Mouse (Mus musculus) embryonic facial prominence, embryonic 14.5 days (tissue): ENCODE data around the gene Atf6b. TPM values are rescaled to one million over a fixed set of nuclear protein-coding genes. Genes with fewer than 3 reads are reported as not detected.

ENCODE experiments used
- ATAC-seq: fragments of 200-750 bp; cut with Nextera tagmentation; 2 replicates; pipeline ENCODE4 v1.8.0; 2017; ENCODE audit warnings: low read depth, moderate number of reproducible peaks, moderate TSS enrichment
- DNase-seq: peaks from one replicate; pipeline ENCODE4 v3.0.0-alpha.2; 2015; ENCODE audit warnings: low spot score
- H3K27ac ChIP-seq: fragments of 300-500 bp; sonication (generic); replicated peaks from 2 replicates; pipeline ENCODE4 v1.5.1; 2014; ENCODE audit warnings: low read depth, mild to moderate bottlenecking, low read length, moderate library complexity
- H3K27me3 ChIP-seq: fragments of 300-500 bp; sonication (generic); replicated peaks from 2 replicates; pipeline ENCODE4 v1.6.1; 2014; ENCODE audit warnings: low read length; ENCODE audit not compliant: control insufficient read depth, insufficient read depth
- H3K36me3 ChIP-seq: fragments of 300-500 bp; sonication (generic); 2 replicates; pipeline ENCODE4 v1.6.1; 2014; ENCODE audit warnings: low read length, mixed read lengths; ENCODE audit not compliant: control insufficient read depth, insufficient read depth
- H3K4me1 ChIP-seq: fragments of 300-500 bp; sonication (generic); 2 replicates; pipeline ENCODE4 v1.6.1; 2014; ENCODE audit warnings: antibody characterized with exemption, low read length; ENCODE audit not compliant: control insufficient read depth, insufficient read depth
- H3K4me2 ChIP-seq: fragments of 300-500 bp; sonication (generic); 2 replicates; pipeline ENCODE4 v1.6.1; 2014; ENCODE audit warnings: low read depth, mild to moderate bottlenecking, low read length, moderate library complexity, mixed read lengths
- H3K4me3 ChIP-seq: fragments of 300-500 bp; sonication (generic); 2 replicates; pipeline ENCODE4 v1.5.1; 2014; ENCODE audit warnings: low read depth, mild to moderate bottlenecking, low read length
- H3K9ac ChIP-seq: fragments of 300-500 bp; sonication (generic); 2 replicates; pipeline ENCODE4 v1.6.1; 2014; ENCODE audit warnings: low read depth, mild to moderate bottlenecking, low read length, moderate library complexity, mixed read lengths
- H3K9me3 ChIP-seq: fragments of 300-500 bp; sonication (generic); 2 replicates; pipeline ENCODE4 v1.6.1; 2016; ENCODE audit warnings: low read length; ENCODE audit not compliant: control insufficient read depth
- WGBS: fragments of 180-500 bp; shearing (Covaris S2); extraction: QIAGEN DNeasy Blood & Tissue Kit; methylation state at CpG from one replicate; pipeline ENCODE4 v1.1.7; 2014; 5-methylcytosine and 5-hydroxymethylcytosine counted together
- polyA plus RNA-seq: library from polyadenylated mRNA; unstranded; fragments of >200 nt; fragmentation: Nextera tagmentation; extraction: Ambion mirVana; gene quantifications from 2 replicates; pipeline ENCODE4 v1.2.1, GENCODE M21; 2014

The Atf6b gene
- polyA plus RNA-seq, 1 experiment from 2014 or later, result 60.8 TPM

DNA sequence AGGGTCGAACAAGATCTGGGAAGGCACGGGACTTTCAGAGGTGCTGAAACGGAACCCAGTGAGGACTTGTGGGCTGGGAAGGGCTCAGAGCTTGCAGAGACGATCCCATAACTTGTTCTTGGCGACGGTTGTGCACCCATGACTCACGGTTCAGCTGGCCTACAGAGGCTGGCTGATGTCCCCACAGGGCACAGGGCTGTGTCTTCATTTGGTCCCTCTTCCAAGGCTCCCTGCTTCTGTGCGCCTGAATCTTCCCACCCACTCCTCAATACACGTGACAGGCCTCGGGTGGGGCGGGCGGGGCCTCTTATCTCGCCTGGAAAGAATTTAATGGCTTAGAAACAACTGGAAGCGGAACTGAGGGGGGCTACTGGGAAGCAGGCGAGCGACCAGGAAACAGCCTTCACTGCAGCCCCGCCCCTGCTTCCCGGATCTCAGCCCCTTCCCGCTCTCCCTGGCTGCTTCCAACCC, 14.2 kb downstream of the Atf6b start:
- 7% methylated on average over 19 of the region's 19 CpGs for WGBS
- Histone ChIP-seq H3K4me1 (peaks cover 13% of the 10 kb centered on the region), H3K36me3 (no peaks in the 10 kb centered on the region), H3K4me2 (peak overlapping the region; percentile 46), H3K9me3 (no peaks in the 10 kb centered on the region), H3K4me3 (peak overlapping the region; percentile 11), H3K9ac (peak overlapping the region; percentile 28), H3K27ac (no peak overlapping the region), H3K27me3 (peaks cover 24% of the 10 kb centered on the region; the same call in 1 of the 2 replicates)
- DNase-seq (no peak), ATAC-seq (no peak)

DNA sequence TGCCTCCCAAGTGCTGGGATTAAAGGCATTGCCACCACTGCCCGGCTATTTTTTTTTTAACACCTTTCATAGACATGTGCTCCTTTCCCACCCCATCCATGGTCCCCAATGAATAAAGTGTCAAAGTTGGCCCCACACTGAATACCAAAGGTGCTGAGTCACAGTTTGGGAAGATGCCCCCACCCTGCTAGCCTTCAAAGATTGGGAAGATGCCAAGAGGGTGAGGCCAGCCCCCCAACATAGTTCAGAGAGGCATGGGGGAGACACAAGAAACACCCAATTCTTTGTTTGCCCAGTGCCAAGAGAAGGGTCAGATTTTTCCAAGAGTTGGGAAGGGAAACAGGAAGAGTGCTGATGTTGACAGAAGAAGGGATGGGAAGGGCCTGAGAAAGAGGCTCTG, 15.5 kb downstream of the Atf6b start:
- no peaks in the 10 kb centered on the region for H3K36me3 ChIP-seq
- no peak overlapping the region for H3K27ac ChIP-seq
- no peak overlapping the region for H3K9ac ChIP-seq
- no peak for ATAC-seq
- H3K9me3 ChIP-seq, result no peaks in the 10 kb centered on the region
- peaks cover 24% of the 10 kb centered on the region; the same call in 1 of the 2 replicates for H3K27me3 ChIP-seq
- 76% methylated on average over 1 of the region's 1 CpGs for WGBS
- no peak for DNase-seq
- H3K4me3 ChIP-seq, result no peak overlapping the region
- H3K4me2 ChIP-seq, result no peak overlapping the region
- H3K4me1 ChIP-seq, result peaks cover 10% of the 10 kb centered on the region; the same call in 1 of the 2 replicates

DNA sequence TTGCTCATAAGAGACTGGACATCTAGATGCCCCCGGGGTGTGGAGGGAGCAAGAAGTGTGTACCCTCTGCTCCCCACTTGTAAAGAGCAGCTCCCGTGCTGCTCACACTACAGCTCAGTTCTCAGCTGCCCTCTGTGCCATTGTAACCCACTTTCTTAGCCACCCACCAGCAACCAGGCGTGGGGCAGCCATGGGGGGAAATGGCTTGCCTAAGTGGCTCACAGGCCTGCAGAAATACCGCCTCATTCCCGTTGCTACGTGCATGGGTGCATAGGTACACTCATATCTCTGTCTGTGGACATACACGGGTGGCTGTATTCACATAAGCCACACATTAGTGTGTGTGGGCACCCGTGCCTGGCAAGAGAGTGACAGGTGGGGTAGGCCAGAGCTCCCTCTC, 16.0 kb downstream of the Atf6b start:
- ATAC-seq (no peak), DNase-seq (no peak)
- Histone ChIP-seq H3K27ac (no peak overlapping the region), H3K9me3 (no peaks in the 10 kb centered on the region), H3K4me2 (no peak overlapping the region), H3K4me3 (no peak overlapping the region), H3K9ac (no peak overlapping the region), H3K36me3 (no peaks in the 10 kb centered on the region), H3K27me3 (peaks cover 24% of the 10 kb centered on the region; the same call in 1 of the 2 replicates), H3K4me1 (peaks cover 10% of the 10 kb centered on the region; the same call in 1 of the 2 replicates)
- WGBS, result 83% methylated on average over 8 of the region's 8 CpGs

DNA sequence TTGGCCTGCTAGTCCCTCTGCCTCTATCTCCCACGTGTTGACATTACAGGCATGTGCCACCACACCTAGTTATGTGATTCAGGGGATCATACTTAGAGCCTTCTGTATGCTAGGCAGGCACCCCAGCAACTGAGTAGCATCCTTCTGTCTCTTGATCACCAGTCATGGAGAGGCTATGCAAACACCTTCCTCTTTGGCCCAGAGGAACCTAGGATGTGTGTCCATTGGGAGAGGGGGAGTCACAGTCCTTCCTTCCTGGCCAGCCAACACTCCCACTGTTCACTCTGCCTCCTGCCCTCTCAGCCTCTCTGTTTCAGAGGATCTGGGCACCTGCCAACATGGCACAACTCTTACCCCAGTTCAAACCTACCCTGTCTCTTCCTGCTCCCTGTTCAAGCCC, 16.6 kb downstream of the Atf6b start:
- Histone ChIP-seq H3K9ac (no peak overlapping the region), H3K4me2 (no peak overlapping the region), H3K27ac (no peak overlapping the region), H3K4me1 (peaks cover 10% of the 10 kb centered on the region; the same call in 1 of the 2 replicates), H3K4me3 (no peak overlapping the region), H3K27me3 (peaks cover 24% of the 10 kb centered on the region; the same call in 1 of the 2 replicates), H3K9me3 (no peaks in the 10 kb centered on the region), H3K36me3 (no peaks in the 10 kb centered on the region)
- DNase-seq (no peak), ATAC-seq (no peak)
- 27% methylated on average over 1 of the region's 1 CpGs for WGBS

DNA sequence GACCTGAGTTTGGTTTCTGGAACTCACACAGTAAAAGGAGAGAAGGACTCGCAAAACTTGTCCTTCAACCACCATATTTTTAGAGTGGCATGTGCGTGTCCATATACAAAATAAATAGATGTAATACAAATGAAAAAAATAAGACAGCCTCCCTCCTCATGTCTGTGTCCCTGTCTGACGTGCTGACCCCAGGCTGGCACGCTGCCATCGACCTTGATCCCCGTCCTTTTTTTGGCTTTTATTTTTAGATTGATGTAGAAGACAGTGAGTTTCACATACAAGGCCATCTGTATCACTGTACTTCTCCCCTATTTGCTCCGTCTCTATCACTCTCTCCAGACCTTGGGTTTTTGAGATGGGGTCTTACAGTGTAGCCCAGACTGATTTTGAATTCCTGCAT, 17.5 kb downstream of the Atf6b start:
- Histone ChIP-seq H3K4me3 (no peak overlapping the region), H3K36me3 (no peaks in the 10 kb centered on the region), H3K9me3 (no peaks in the 10 kb centered on the region), H3K27ac (no peak overlapping the region), H3K9ac (no peak overlapping the region), H3K4me2 (no peak overlapping the region), H3K27me3 (peaks cover 23% of the 10 kb centered on the region), H3K4me1 (peaks cover 10% of the 10 kb centered on the region; the same call in 1 of the 2 replicates)
- 74% methylated on average over 7 of the region's 7 CpGs for WGBS
- DNase-seq, result no peak
- ATAC-seq, result no peak

DNA sequence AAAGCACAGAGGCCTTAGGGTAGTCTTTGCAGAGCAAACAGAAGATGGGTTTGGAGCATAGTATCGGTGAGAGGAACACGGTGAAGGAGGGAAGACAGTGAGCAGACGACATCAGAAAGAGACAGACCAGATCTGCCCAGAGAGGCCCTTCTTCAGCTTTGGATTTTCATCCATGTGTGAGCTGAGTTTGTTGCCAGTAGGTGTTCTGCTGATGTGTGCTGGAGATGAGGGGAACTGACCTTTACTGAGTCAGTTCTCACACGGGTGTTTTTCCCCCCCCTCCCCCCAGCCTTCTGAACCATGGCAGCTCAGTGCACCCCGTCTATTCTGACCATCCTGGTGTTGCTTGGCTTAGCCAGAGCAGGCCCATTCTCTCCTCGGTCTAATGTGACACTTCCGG, 23.3 kb downstream of the Atf6b start, which contains the start of gene Tnxb:
Gene Tnxb (plus strand): TSS at position 301 of the 400 bp plus-strand sequence.
- Histone ChIP-seq H3K27ac (no peak within 1 kb of the TSS), H3K27me3 (peaks cover 55% of the 10 kb centered on the region), H3K4me1 (0 out of 2 replicates have a peak, but pooled peaks cover 4% of the 10 kb centered on the region), H3K4me3 (peak within 1 kb of the TSS; percentile 38), H3K9me3 (no peaks in the 10 kb centered on the region), H3K9ac (peak within 1 kb of the TSS; percentile 52; the same call in 1 of the 2 replicates), H3K4me2 (peak within 1 kb of the TSS; percentile 61), H3K36me3 (no peaks in the 10 kb centered on the region)
- 41% methylated on average over 7 of the region's 7 CpGs for WGBS
- no peak for ATAC-seq
- no peak for DNase-seq

DNA sequence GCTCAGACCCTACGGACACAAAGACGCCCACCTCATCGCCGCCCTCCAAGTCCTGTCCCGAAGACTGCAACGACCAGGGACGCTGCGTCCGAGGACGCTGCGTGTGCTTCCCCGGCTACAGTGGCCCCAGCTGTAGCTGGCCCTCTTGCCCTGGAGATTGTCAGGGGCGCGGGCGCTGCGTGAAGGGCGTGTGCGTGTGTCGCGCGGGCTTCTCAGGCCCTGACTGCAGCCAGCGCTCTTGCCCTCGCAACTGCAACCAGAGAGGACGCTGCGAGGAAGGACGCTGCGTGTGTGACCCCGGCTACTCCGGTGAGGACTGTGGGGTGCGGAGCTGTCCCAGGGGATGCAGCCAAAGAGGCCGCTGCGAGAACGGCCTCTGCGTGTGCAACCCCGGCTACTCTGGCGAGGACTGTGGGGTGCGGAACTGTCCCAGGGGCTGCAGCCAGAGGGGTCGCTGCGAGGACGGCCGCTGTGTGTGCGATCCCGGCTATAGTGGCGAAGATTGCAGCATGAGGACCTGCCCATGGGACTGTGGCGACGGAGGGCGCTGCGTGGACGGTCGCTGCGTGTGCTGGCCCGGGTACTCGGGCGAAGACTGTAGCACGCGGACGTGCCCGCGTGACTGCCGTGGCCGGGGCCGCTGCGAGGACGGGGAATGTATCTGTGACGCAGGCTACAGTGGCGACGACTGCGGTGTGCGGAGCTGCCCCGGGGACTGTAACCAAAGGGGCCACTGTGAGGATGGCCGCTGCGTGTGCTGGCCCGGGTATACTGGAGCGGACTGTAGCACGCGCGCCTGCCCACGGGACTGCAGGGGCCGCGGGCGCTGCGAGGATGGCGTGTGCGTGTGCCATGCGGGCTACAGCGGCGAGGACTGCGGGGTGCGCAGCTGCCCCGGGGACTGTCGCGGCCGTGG, 24.5 kb downstream of the Atf6b start:
- no peak overlapping the region for H3K27ac ChIP-seq
- H3K36me3 ChIP-seq, result no peaks in the 10 kb centered on the region
- H3K27me3 ChIP-seq, result peaks cover 64% of the 10 kb centered on the region
- WGBS, result 8% methylated on average over 74 of the region's 93 CpGs
- ATAC-seq, result peak; percentile 24; the same call in 1 of the 2 replicates
- no peak for DNase-seq
- H3K4me1 ChIP-seq, result 0 out of 2 replicates have a peak, but pooled peaks cover 4% of the 10 kb centered on the region
- H3K9me3 ChIP-seq, result no peaks in the 10 kb centered on the region
- peak overlapping the region; percentile 38 for H3K4me3 ChIP-seq
- peak overlapping the region; percentile 52 for H3K9ac ChIP-seq
- H3K4me2 ChIP-seq, result peak overlapping the region; percentile 61

DNA sequence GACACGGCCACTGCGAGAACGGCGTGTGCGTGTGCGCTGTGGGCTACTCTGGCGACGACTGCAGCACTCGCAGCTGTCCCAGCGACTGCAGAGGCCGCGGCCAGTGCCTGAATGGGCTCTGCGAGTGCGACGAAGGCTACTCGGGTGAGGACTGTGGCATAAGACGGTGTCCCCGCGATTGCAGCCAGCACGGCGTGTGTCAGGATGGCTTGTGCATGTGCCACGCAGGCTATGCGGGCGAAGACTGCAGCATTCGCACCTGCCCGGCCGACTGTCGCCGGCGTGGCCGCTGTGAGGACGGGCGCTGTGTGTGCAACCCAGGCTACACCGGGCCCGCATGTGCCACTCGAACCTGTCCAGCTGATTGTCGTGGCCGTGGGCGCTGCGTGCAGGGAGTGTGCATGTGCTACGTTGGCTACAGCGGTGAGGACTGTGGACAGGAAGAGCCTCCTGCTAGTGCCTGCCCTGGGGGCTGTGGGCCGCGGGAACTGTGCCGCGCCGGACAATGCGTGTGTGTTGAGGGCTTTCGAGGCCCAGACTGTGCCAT, 25.4 kb downstream of the Atf6b start:
- peak overlapping the region; percentile 61 for H3K4me2 ChIP-seq
- H3K27ac ChIP-seq, result no peak overlapping the region
- H3K27me3 ChIP-seq, result peaks cover 64% of the 10 kb centered on the region
- H3K9me3 ChIP-seq, result no peaks in the 10 kb centered on the region
- H3K4me1 ChIP-seq, result 0 out of 2 replicates have a peak, but pooled peaks cover 4% of the 10 kb centered on the region
- ATAC-seq, result no peak
- H3K9ac ChIP-seq, result peak overlapping the region; percentile 52; the same call in 1 of the 2 replicates
- 28% methylated on average over 26 of the region's 49 CpGs for WGBS
- no peaks in the 10 kb centered on the region for H3K36me3 ChIP-seq
- H3K4me3 ChIP-seq, result peak overlapping the region; percentile 38
- no peak for DNase-seq
